Mouse (Mus musculus): ENCODE results near the gene Mfsd4b4.

GRCm38 (mm10) chr10:39893702-39894697 lies 5.0 kb downstream of the Mfsd4b4 start:
- TF ChIP-seq CTCF (IDR thresholded peaks at IDR 0.05; ENCODE audit: low read depth, low read length) (no peak), POLR2A (IDR thresholded peaks at IDR 0.05; ENCODE audit: extremely low read depth, insufficient read depth, low read length) (no peak)

Measured in liver, adult 2 months (tissue).